In genomic region chr7:128310229-128310688, GRCm38 (mm10) we compare ENCODE assay signal across 12 mouse cellular contexts. TPM values are rescaled to one million over a fixed set of nuclear protein-coding genes. Genes with fewer than 3 reads are reported as not detected.
DNase-seq lines count a peak whose midpoint lies in the region; ATAC-seq and TF ChIP-seq lines count a peak whose summit lies in the region.
"Had no signal": no experiment of that assay in that cellular context is flagged by ENCODE, and none has a peak within 500 bp of the region (broad histone marks: within the 10 kb centered on the region; RNA-seq: fewer than 3 reads in every experiment).

No protein-coding gene starts in this region.

- no peak for DNase-seq in intestine, embryonic 14.5 days (ENCODE audit: low spot score)
- peak; percentile 84 for DNase-seq in adrenal gland, adult 8-10 months
- DNase-seq in heart, postnatal 0 days (ENCODE audit: low spot score), result no peak
- no peak for DNase-seq in left cerebral cortex, adult 8-10 months (ENCODE audit: low spot score in 2 of 2)
- no peak for DNase-seq in spleen, postnatal 10 days (ENCODE audit: low spot score in 2 of 2)
- DNase-seq: kidney, adult 9 months; retina, postnatal 1 day had no signal

- no peaks in the 10 kb centered on the region for H3K36me3 ChIP-seq in intestine, embryonic 14.5 days (ENCODE audit: control insufficient read depth, insufficient read depth, low read length)
- H3K36me3 ChIP-seq in intestine, postnatal 0 days (ENCODE audit: control insufficient read depth, insufficient read depth), result no peaks in the 10 kb centered on the region
- H3K36me3 ChIP-seq in heart, postnatal 0 days (replicated peaks; ENCODE audit: control insufficient read depth, insufficient read depth, low read length), result no peaks in the 10 kb centered on the region

- no peaks in the 10 kb centered on the region for H3K27me3 ChIP-seq in intestine, embryonic 14.5 days (replicated peaks; ENCODE audit: control insufficient read depth, insufficient read depth, low read length)
- H3K27me3 ChIP-seq in intestine, postnatal 0 days (replicated peaks; ENCODE audit: control insufficient read depth, insufficient read depth, low read length), result no peaks in the 10 kb centered on the region
- H3K27me3 ChIP-seq in heart, postnatal 0 days (ENCODE audit: control insufficient read depth, insufficient read depth, low read length), result no peaks in the 10 kb centered on the region

- no peak overlapping the region for H3K4me3 ChIP-seq in intestine, embryonic 14.5 days (ENCODE audit: low read depth, low read length)
- no peak overlapping the region for H3K4me3 ChIP-seq in intestine, postnatal 0 days (ENCODE audit: low read depth, low read length)
- H3K4me3 ChIP-seq in heart, postnatal 0 days (ENCODE audit: low read depth, low read length), result no peak overlapping the region
- H3K4me3 ChIP-seq in olfactory bulb, adult 2 months (ENCODE audit: insufficient read depth, low read depth, low read length), result no peak overlapping the region

- no peaks in the 10 kb centered on the region for H3K9me3 ChIP-seq in intestine, embryonic 14.5 days (ENCODE audit: control insufficient read depth, low read length)
- no peaks in the 10 kb centered on the region for H3K9me3 ChIP-seq in intestine, postnatal 0 days (ENCODE audit: control insufficient read depth)
- no peaks in the 10 kb centered on the region for H3K9me3 ChIP-seq in heart, postnatal 0 days (replicated peaks; ENCODE audit: control insufficient read depth, low read length)

- no peak for ATAC-seq in intestine, embryonic 14.5 days (replicated peaks; ENCODE audit: low FRiP score, low TSS enrichment, low read depth)
- ATAC-seq in intestine, postnatal 0 days, result no peak
- ATAC-seq in heart, postnatal 0 days (ENCODE audit: insufficient read depth, low read depth), result peak; percentile 55; the same call in 1 of the 2 replicates
- ATAC-seq in activated CD4-positive, CD25-positive, alpha-beta regulatory T cell, adult 4 months, result no peak
- ATAC-seq: forebrain, postnatal 0 days had no signal

- TF ChIP-seq EP300 in heart, postnatal 0 days (IDR thresholded peaks at IDR 0.05; ENCODE audit: low read depth), result no peak

- 0 out of 2 replicates have a peak overlapping the region, but pooled peaks have one; percentile 66 for H3K27ac ChIP-seq in intestine, embryonic 14.5 days (ENCODE audit: low read depth)
- no peak overlapping the region for H3K27ac ChIP-seq in intestine, postnatal 0 days (ENCODE audit: low read depth, low read length)
- H3K27ac ChIP-seq in heart, postnatal 0 days (ENCODE audit: low read depth), result no peak overlapping the region
- H3K27ac ChIP-seq in olfactory bulb, adult 2 months (ENCODE audit: insufficient read depth, low read depth, low read length), result peak overlapping the region; percentile 28; the same call in 1 of the 2 replicates

- no peak overlapping the region for H3K9ac ChIP-seq in intestine, embryonic 14.5 days (ENCODE audit: low read length)
- no peak overlapping the region for H3K9ac ChIP-seq in intestine, postnatal 0 days (ENCODE audit: low read depth, low read length)
- no peak overlapping the region for H3K9ac ChIP-seq in heart, postnatal 0 days (replicated peaks; ENCODE audit: low read depth, low read length)
- H3K9ac ChIP-seq: forebrain, postnatal 0 days had no signal

- no peak overlapping the region for H3K4me2 ChIP-seq in intestine, embryonic 14.5 days (ENCODE audit: low read length)
- no peak overlapping the region for H3K4me2 ChIP-seq in intestine, postnatal 0 days (replicated peaks; ENCODE audit: low read depth)
- no peak overlapping the region for H3K4me2 ChIP-seq in heart, postnatal 0 days (ENCODE audit: low read depth, low read length)

- TF ChIP-seq CTCF in intestine, postnatal 0 days (IDR thresholded peaks at IDR 0.05; ENCODE audit: low read depth), result no peak
- no peak for TF ChIP-seq CTCF in heart, postnatal 0 days (IDR thresholded peaks at IDR 0.05; ENCODE audit: low read depth)
- no peak for TF ChIP-seq CTCF in olfactory bulb, adult 2 months (IDR thresholded peaks at IDR 0.05; ENCODE audit: insufficient read depth, low read depth, low read length)

- H3K4me1 ChIP-seq in intestine, embryonic 14.5 days (replicated peaks; ENCODE audit: control insufficient read depth, insufficient read depth, low read length), result peaks cover 11% of the 10 kb centered on the region; the same call in 1 of the 2 replicates
- H3K4me1 ChIP-seq in intestine, postnatal 0 days (replicated peaks; ENCODE audit: control insufficient read depth, insufficient read depth, low read length), result peaks cover 5% of the 10 kb centered on the region; the same call in 1 of the 2 replicates
- peaks cover 12% of the 10 kb centered on the region for H3K4me1 ChIP-seq in heart, postnatal 0 days (ENCODE audit: control insufficient read depth, insufficient read depth)
- H3K4me1 ChIP-seq in olfactory bulb, adult 2 months (ENCODE audit: control insufficient read depth, insufficient read depth, low read length), result peaks cover 24% of the 10 kb centered on the region

- no peak for TF ChIP-seq POLR2A in olfactory bulb, adult 2 months (IDR thresholded peaks at IDR 0.05; ENCODE audit: insufficient read depth, low read depth, low read length)

- 50% methylated on average over 8 of the region's 8 CpGs for WGBS in intestine, embryonic 14.5 days
- WGBS in intestine, postnatal 0 days, result 34% methylated on average over 8 of the region's 8 CpGs
- 11% methylated on average over 8 of the region's 8 CpGs for WGBS in heart, postnatal 0 days
- WGBS in olfactory bulb, adult 2 months, result 42% methylated on average over 8 of the region's 8 CpGs

RNA-seq across cellular contexts. Expression of gene BC017158, which starts 12.3 kb away (rescaled TPM):
- 49.5 and 51.0 TPM in 2 replicates for polyA plus RNA-seq in intestine, embryonic 14.5 days (2014; fragmentation: Nextera tagmentation; extraction: Ambion mirVana)
- polyA plus RNA-seq in intestine, postnatal 0 days (2015; fragmentation: Nextera tagmentation; extraction: Ambion mirVana), result 32.6 and 34.7 TPM in 2 replicates
- total RNA-seq in adrenal gland, adult 8-10 months (2022), result 10 to 100 TPM; 33.0 to 64.0 (median 46.6) TPM
- total RNA-seq in heart, postnatal 0 days (2014; rRNA removed; ENCODE audit: low replicate concordance), result 14.1 and 22.4 TPM in 2 replicates
- polyA plus RNA-seq in heart, postnatal 0 days (2015; fragmentation: Nextera tagmentation; extraction: Ambion mirVana), result 5.8 and 6.8 TPM in 2 replicates
- polyA plus RNA-seq in olfactory bulb, adult 2 months (2012; ENCODE audit: insufficient read depth, insufficient read length, low replicate concordance, missing spikeins), result not detected in 2 replicates
- 10 to 100 TPM; 25.7 to 29.4 (median 28.9) TPM for total RNA-seq in left cerebral cortex, adult 8-10 months (2022)
- polyA plus RNA-seq in activated CD4-positive, CD25-positive, alpha-beta regulatory T cell, adult 4 months (2017; shearing (Covaris generic)), result 10 to 100 TPM in 1 of 2 experiments, 1 to 10 TPM in 1; 7.8 to 10.1 TPM

RNA-seq across cellular contexts. Expression of gene Slc5a2, which starts 44.8 kb away (rescaled TPM):
- polyA plus RNA-seq in intestine, embryonic 14.5 days (2014; fragmentation: Nextera tagmentation; extraction: Ambion mirVana), result 0.15 TPM in 1 of 2 replicates, not detected in the other
- not detected in 2 replicates for polyA plus RNA-seq in intestine, postnatal 0 days (2015; fragmentation: Nextera tagmentation; extraction: Ambion mirVana)
- total RNA-seq in adrenal gland, adult 8-10 months (2022), result not detected
- total RNA-seq in heart, postnatal 0 days (2014; rRNA removed; ENCODE audit: low replicate concordance), result not detected in 2 replicates
- 0.20 and 0.30 TPM in 2 replicates for polyA plus RNA-seq in heart, postnatal 0 days (2015; fragmentation: Nextera tagmentation; extraction: Ambion mirVana)
- not detected in 2 replicates for polyA plus RNA-seq in olfactory bulb, adult 2 months (2012; ENCODE audit: insufficient read depth, insufficient read length, low replicate concordance, missing spikeins)
- total RNA-seq in left cerebral cortex, adult 8-10 months (2022), result not detected
- not detected for polyA plus RNA-seq in activated CD4-positive, CD25-positive, alpha-beta regulatory T cell, adult 4 months (2017; shearing (Covaris generic))
- total RNA-seq: forebrain, postnatal 0 days had no signal
- polyA plus RNA-seq: lung, embryonic 16.5 days had no signal

Comparison
In these comparisons a context has a peak if more than half of its experiments do, and no peak if none do; other contexts are left out.
1. H3K27ac ChIP-seq: peak in intestine, embryonic 14.5 days (single experiment) and olfactory bulb, adult 2 months (single experiment); none in intestine, postnatal 0 days (single experiment) and heart, postnatal 0 days (single experiment).